Mouse (Mus musculus) cerebellum, adult 2 months (tissue): ENCODE results near the gene Cfap44.

Source experiments
- CTCF ChIP-seq: fragments of 200-500 bp; IDR thresholded peaks from 2 replicates; pipeline ENCODE4 v1.5.1; 2011; ENCODE audit warnings: low read depth, mild to moderate bottlenecking, control low read depth, low read length, moderate library complexity, borderline replicate concordance; ENCODE audit not compliant: insufficient read depth
- POLR2A ChIP-seq: fragments of 200-500 bp; IDR thresholded peaks from 2 replicates; pipeline ENCODE4 v1.6.1; 2011; ENCODE audit warnings: low read length, control low read depth, borderline replicate concordance; ENCODE audit not compliant: insufficient read depth

GRCm38 (mm10) chr16:44496971-44497464 is 102.4 kb downstream of the Cfap44 start:
- no peak for TF ChIP-seq CTCF
- TF ChIP-seq POLR2A, result no peak
